Mouse (Mus musculus) stomach, postnatal 0 days (tissue): ENCODE results near the gene Carmil1.

ENCODE experiments used
- CTCF ChIP-seq: IDR thresholded peaks from 2 replicates; pipeline ENCODE4 v1.5.1; 2016; ENCODE audit warnings: antibody characterized with exemption, low read depth, mild to moderate bottlenecking, moderate library complexity
- EP300 ChIP-seq: optimal IDR thresholded peaks from 2 replicates; pipeline ENCODE3; 2016; ENCODE audit warnings: antibody characterized with exemption

- TF ChIP-seq CTCF (no peak), EP300 (no peak)
Measured at GRCm38 (mm10) chr13:24202314-24202713, 78.3 kb downstream of the Carmil1 start.
